Mouse (Mus musculus): ENCODE measurements around the gene Cage1.

Gene Cage1

GRCm38 (mm10) chr13:38010444-38010910, 26.4 kb downstream of the Cage1 start:
- DNase-seq (ENCODE audit: low read depth, low spot score) = no peak

GRCm38 (mm10) chr13:38009721-38010408, 27.0 kb downstream of the Cage1 start:
- no peak for DNase-seq (ENCODE audit: low read depth, low spot score)

GRCm38 (mm10) chr13:38007972-38008371, 28.9 kb downstream of the Cage1 start:
- no peak for DNase-seq (ENCODE audit: low read depth, low spot score)

- DNase-seq (ENCODE audit: low read depth, low spot score) = no peak
Measured at GRCm38 (mm10) chr13:38002461-38002860, 34.4 kb downstream of the Cage1 start.

GRCm38 (mm10) chr13:37999713-38000112, 37.2 kb downstream of the Cage1 start:
- DNase-seq (ENCODE audit: low read depth, low spot score) = no peak

GRCm38 (mm10) chr13:37994405-37994749, 42.5 kb downstream of the Cage1 start:
- DNase-seq (ENCODE audit: low read depth, low spot score) = no peak

GRCm38 (mm10) chr13:37993704-37994404, 43.0 kb downstream of the Cage1 start, which contains the start of gene Ssr1:
Gene Ssr1 (minus strand): TSS chr13:37994217.
- DNase-seq (ENCODE audit: low read depth, low spot score) = peak; percentile 77

- no peak for DNase-seq (ENCODE audit: low read depth, low spot score)
Measured at GRCm38 (mm10) chr13:37993376-37993703, 43.5 kb downstream of the Cage1 start.

- no peak for DNase-seq (ENCODE audit: low read depth, low spot score)
Measured at GRCm38 (mm10) chr13:37992638-37993371, 44.1 kb downstream of the Cage1 start.

- DNase-seq (ENCODE audit: low read depth, low spot score) = no peak
Measured at GRCm38 (mm10) chr13:37989701-37990100, 47.2 kb downstream of the Cage1 start.

- DNase-seq (ENCODE audit: low read depth, low spot score) = no peak
Measured at GRCm38 (mm10) chr13:37986166-37986565, 50.7 kb downstream of the Cage1 start.

GRCm38 (mm10) chr13:37981063-37981462, 55.8 kb downstream of the Cage1 start:
- no peak for DNase-seq (ENCODE audit: low read depth, low spot score)

GRCm38 (mm10) chr13:37980346-37980745, 56.5 kb downstream of the Cage1 start:
- DNase-seq (ENCODE audit: low read depth, low spot score) = no peak

GRCm38 (mm10) chr13:37979506-37979905, 57.4 kb downstream of the Cage1 start:
- no peak for DNase-seq (ENCODE audit: low read depth, low spot score)

GRCm38 (mm10) chr13:37974731-37975130, 62.1 kb downstream of the Cage1 start:
- DNase-seq (ENCODE audit: low read depth, low spot score) = no peak

GRCm38 (mm10) chr13:37974036-37974435, 62.8 kb downstream of the Cage1 start:
- DNase-seq (ENCODE audit: low read depth, low spot score) = no peak

- DNase-seq (ENCODE audit: low read depth, low spot score) = no peak
Measured at GRCm38 (mm10) chr13:37970887-37971530, 65.9 kb downstream of the Cage1 start.

GRCm38 (mm10) chr13:37969988-37970387, 66.9 kb downstream of the Cage1 start:
- DNase-seq (ENCODE audit: low read depth, low spot score) = no peak

GRCm38 (mm10) chr13:37969337-37969736, 67.5 kb downstream of the Cage1 start:
- no peak for DNase-seq (ENCODE audit: low read depth, low spot score)

- no peak for DNase-seq (ENCODE audit: low read depth, low spot score)
Measured at GRCm38 (mm10) chr13:37967565-37967964, 69.3 kb downstream of the Cage1 start.

GRCm38 (mm10) chr13:37967052-37967437, 69.8 kb downstream of the Cage1 start:
- no peak for DNase-seq (ENCODE audit: low read depth, low spot score)

Data from telencephalon, adult 2 months (tissue).